Mouse (Mus musculus) C3H10T1/2 (cell line): ENCODE data around the gene Guca1b. TPM values are rescaled to one million over a fixed set of nuclear protein-coding genes. Genes with fewer than 3 reads are reported as not detected.

Experiments
- polyA plus RNA-seq, 2 experiments: library from polyadenylated mRNA; unstranded; fragments of >200 nt; fragmentation: generic; extraction: Trizol; gene quantifications; one replicate each; pipeline ENCODE4 v1.2.1; 2012; ENCODE audit warnings: missing spikeins in 2 of 2

Guca1b gene
- 1 to 10 TPM in 1 of 2 experiments, under 1 TPM in 1; 0.07 to 1.3 TPM for polyA plus RNA-seq

DNA sequence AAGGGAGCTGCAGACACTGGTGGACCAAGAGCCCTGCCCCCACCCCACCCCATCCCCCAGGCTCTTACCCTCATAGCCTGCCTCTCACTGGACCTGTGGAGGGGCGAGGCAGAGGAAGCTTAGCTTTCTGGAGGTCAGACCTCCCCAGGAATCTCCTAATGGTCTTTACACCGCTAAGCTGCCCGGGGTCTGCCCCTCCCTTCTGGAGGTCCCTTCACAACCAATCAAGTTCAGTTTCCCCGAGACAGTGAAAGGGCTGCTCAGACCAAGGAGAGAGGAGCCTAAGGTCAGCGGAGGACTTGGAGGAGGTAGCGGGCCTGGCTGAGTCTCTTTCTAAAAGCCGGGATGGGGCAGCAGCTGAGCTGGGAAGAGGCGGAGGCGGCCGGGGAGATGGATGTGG, at the start of gene Guca1b:
Guca1b (plus strand) TSS at position 249 of the 400 bp plus-strand sequence.

DNA sequence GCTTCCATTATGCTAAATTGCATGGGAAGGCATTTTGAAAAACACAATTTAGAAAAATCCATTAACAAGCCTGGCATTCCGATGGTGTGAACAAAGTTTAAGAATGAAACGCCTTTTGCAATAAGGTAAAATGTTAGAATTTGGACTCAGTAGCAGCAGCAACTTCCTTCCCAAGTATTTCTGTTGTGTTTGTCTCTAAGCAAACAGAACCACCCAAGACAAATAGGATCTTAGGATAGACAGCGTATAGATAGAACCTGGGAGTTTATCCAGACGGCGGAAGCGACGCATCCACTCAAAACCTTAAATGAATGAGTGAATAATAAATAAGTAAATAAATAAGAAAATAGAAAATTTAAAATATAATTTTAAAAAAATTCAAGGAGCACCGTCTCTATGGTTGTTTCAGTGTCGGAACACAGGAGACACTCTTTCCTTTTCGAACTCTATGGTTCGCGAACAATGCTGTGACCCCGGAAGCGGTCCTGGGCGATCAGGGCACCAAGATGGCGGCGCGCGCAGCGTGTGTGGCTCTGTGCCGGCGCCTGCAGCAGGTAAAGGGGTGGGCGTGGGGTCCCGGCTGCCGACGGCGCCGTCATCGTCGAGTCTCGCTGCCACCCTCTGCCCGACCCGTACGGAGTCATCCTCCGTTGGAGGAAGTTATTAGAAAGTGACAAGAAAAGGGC, 16.6 kb upstream of the Guca1b start, which contains the start of gene Mrps10:
Mrps10 (plus strand) TSS at position 487 of the 686 bp plus-strand sequence.

DNA sequence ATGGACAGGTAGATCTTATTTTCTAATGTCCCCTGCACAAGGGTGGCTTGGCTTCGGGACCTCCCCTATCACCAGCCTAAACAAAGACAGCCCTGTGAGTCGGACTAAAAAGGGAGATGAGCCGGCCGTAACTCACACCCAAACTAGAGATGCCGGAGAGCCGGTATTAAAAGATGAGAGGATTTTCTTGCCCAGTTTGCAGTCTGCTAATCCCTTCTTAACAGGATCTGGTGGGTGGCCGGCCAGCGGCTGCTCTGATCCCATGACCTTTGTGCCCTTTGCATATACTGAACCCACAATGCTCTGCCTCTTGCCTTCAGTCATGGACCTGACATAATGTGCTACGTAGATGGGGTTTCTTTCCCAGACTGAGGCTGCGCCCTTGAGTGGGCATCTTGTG, 15.3 kb downstream of the Guca1b start, which contains the start of gene Guca1a:
Guca1a (minus strand) TSS at position 134 of the 400 bp plus-strand sequence.

DNA sequence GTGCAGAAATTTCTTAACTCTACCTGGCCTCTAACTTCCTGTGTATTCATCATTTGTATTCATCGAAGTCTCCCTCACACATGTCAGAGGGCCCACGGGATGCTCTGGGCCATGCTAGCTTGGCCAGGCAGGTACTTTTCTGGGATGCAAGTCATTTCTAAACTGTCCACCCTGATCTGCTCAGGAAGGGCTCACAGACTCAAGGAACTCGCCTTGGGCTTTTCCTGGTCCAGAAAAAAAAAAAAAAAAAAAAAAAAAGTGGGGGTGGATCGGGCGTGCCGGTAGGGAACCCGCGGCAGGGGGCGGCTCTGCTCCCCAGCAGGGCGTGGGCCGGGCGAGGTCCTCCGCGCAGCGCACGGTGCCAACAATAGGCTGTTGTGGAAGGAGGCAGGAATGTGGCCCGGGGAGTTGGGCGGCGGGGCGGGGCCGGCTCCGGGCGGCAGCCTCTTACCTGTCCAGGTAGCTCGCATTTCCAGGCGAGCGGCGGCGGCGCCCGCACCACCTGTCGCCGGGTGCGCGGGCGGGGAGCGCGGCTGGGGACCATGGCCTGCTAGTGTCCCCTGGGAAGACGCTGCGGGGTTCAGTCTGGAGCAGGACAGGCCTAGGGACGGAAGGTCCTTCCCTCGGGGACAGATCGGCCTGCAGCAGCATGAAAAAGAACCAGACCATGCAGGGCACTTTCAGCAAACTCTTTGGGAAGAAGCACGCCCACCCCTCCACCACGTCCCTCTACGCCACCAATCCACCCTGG, 51.1 kb downstream of the Guca1b start, which contains the start of gene AI661453:
AI661453 (plus strand) TSS at position 460 of the 751 bp plus-strand sequence.

GRCm38 (mm10) chr17:47436907-47437547, 51.8 kb downstream of the Guca1b start, which contains the start of gene 1700001C19Rik:
Gene 1700001C19Rik, minus strand, starts transcription at chr17:47437376.

Other genes starting within 250 kb of the Guca1b start
- gene Mrps10, start 16.5 kb upstream of the Guca1b start, polyA plus RNA-seq, result 10 to 100 TPM; 61.1 to 83.7 TPM
- not detected for gene Guca1a, start 15.2 kb downstream of the Guca1b start, polyA plus RNA-seq
- gene AI661453, start 51.2 kb downstream of the Guca1b start, polyA plus RNA-seq, result under 1 TPM in 1 of 2 experiments, not detected in 1; 0.01 TPM
- gene 1700001C19Rik, start 52.0 kb downstream of the Guca1b start, polyA plus RNA-seq, result not detected
- 10 to 100 TPM in 1 of 2 experiments, 1 to 10 TPM in 1; 6.7 to 23.2 TPM for gene Taf8, start 116.9 kb downstream of the Guca1b start, polyA plus RNA-seq
- 100 to 1,000 TPM; 135 to 156 TPM for gene Ccnd3, start 119.7 kb downstream of the Guca1b start, polyA plus RNA-seq
- 10 to 100 TPM; 11.7 to 39.0 TPM for gene Bysl, start 226.1 kb downstream of the Guca1b start, polyA plus RNA-seq
- gene Med20, start 226.2 kb downstream of the Guca1b start, polyA plus RNA-seq, result 10 to 100 TPM in 1 of 2 experiments, 1 to 10 TPM in 1; 9.5 to 35.1 TPM
- gene Gm20517, start 226.2 kb downstream of the Guca1b start, polyA plus RNA-seq, result 1 to 10 TPM in 1 of 2 experiments, under 1 TPM in 1; 0.55 to 1.3 TPM
- gene Usp49, start 245.3 kb downstream of the Guca1b start, polyA plus RNA-seq, result 1 to 10 TPM in 1 of 2 experiments, under 1 TPM in 1; 0.74 to 3.4 TPM